Mouse (Mus musculus): ENCODE measurements around the gene Dok4. TPM values are rescaled to one million over a fixed set of nuclear protein-coding genes. Genes with fewer than 3 reads are reported as not detected.

The Dok4 gene
- total RNA-seq, 2 experiments from 2014 or later, result 34.2 to 44.2 TPM

Other genes with a start within 250 kb of the Dok4 start
- gene Arl2bp, start 209.7 kb downstream of the Dok4 start, total RNA-seq (2021), result 100 to 1,000 TPM; 107 to 110 TPM
- gene Pllp, start 180.1 kb downstream of the Dok4 start, total RNA-seq (2021), result 1 to 10 TPM in 1 of 2 experiments, under 1 TPM in 1; 0.72 to 1.1 TPM
- gene Ccl22, start 130.7 kb downstream of the Dok4 start, total RNA-seq (2021), result not detected
- 1 to 10 TPM; 3.4 to 3.9 TPM for gene Cx3cl1, start 104.3 kb downstream of the Dok4 start, total RNA-seq (2021)
- not detected for gene Ccl17, start 65.9 kb downstream of the Dok4 start, total RNA-seq (2021)
- gene Coq9, start 38.0 kb downstream of the Dok4 start, total RNA-seq (2021), result 100 to 1,000 TPM; 332 to 338 TPM
- 10 to 100 TPM; 74.8 to 87.7 TPM for gene Ciapin1, start 38.0 kb downstream of the Dok4 start, total RNA-seq (2021)
- 10 to 100 TPM; 61.5 to 63.6 TPM for gene Polr2c, start 18.9 kb downstream of the Dok4 start, total RNA-seq (2021)
- gene Ccdc102a, start 41.8 kb upstream of the Dok4 start, total RNA-seq (2021), result 10 to 100 TPM; 15.3 to 16.0 TPM
- under 1 TPM; 0.31 to 0.42 TPM for gene Adgrg5, start 47.4 kb upstream of the Dok4 start, total RNA-seq (2021)
- gene Adgrg1, start 98.4 kb upstream of the Dok4 start, total RNA-seq (2021), result 10 to 100 TPM; 36.6 to 61.8 TPM
- 1 to 10 TPM; 2.0 to 3.4 TPM for gene Adgrg3, start 141.4 kb upstream of the Dok4 start, total RNA-seq (2021)
- not detected for gene Drc7, start 178.8 kb upstream of the Dok4 start, total RNA-seq (2021)
- gene Katnb1, start 204.9 kb upstream of the Dok4 start, total RNA-seq (2021), result 1 to 10 TPM; 9.3 TPM

Data from heart, postnatal 10 days (tissue).